Mouse (Mus musculus) megakaryocyte, embryonic 14.5 days (primary cell): ENCODE results near the gene Mprip.

Source experiments
- FLI1 ChIP-seq: IDR thresholded peaks from 2 replicates; pipeline ENCODE4 v1.6.1; 2012; ENCODE audit warnings: low read length, inconsistent platforms, mixed read lengths
- GATA1 ChIP-seq: IDR thresholded peaks from 3 replicates; pipeline ENCODE4 v1.6.1; 2012; ENCODE audit warnings: mixed read lengths, low read length, inconsistent platforms, borderline replicate concordance

GRCm38 (mm10) chr11:59778181-59778873 lies 117.2 kb downstream of the Mprip start:
- TF ChIP-seq FLI1, result no peak
- TF ChIP-seq GATA1, result no peak
